8 mouse cellular contexts compared by ENCODE assay signal in genomic region chr17:90809197-90810163, GRCm38 (mm10).
DNase-seq lines count a peak whose midpoint lies in the region; ATAC-seq and TF ChIP-seq lines count a peak whose summit lies in the region.
"Had no signal": no experiment of that assay in that cellular context is flagged by ENCODE, and none has a peak within 500 bp of the region (broad histone marks: within the 10 kb centered on the region; RNA-seq: fewer than 3 reads in every experiment).

No protein-coding gene starts in this region.

- no peaks in the 10 kb centered on the region for H3K9me3 ChIP-seq in forebrain, postnatal 0 days (ENCODE audit: low read length)
- H3K9me3 ChIP-seq: heart, embryonic 15.5 days had no signal

- peak; percentile 82 for TF ChIP-seq CTCF in forebrain, postnatal 0 days (IDR thresholded peaks at IDR 0.05; ENCODE audit: low read depth)

- DNase-seq in adipocyte (ENCODE audit: low spot score) = peak; percentile 46
- peak; percentile 74 to 79 for DNase-seq in cerebellum, adult 18-20 months
- DNase-seq in forebrain, postnatal 0 days = peak; percentile 86
- peak; percentile 35 for DNase-seq in hindlimb bud, embryonic 11.5 days (ENCODE audit: extremely low spot score, low read depth, low spot score)
- peak; percentile 41 to 80 for DNase-seq in layer of hippocampus, postnatal 25 days (ENCODE audit: extremely low spot score in 1 of 2, low spot score in 1 of 2)
- DNase-seq in lung, postnatal 14 days = peak; percentile 71
- peak; percentile 76 for DNase-seq in right cerebral cortex, adult 18-20 months

- peak; percentile 77; the same call in 1 of the 2 replicates for ATAC-seq in forebrain, postnatal 0 days

- H3K4me3 ChIP-seq in forebrain, postnatal 0 days (ENCODE audit: low read depth, low read length) = no peak overlapping the region
- H3K4me3 ChIP-seq: heart, embryonic 15.5 days had no signal

- H3K27ac ChIP-seq in forebrain, postnatal 0 days (ENCODE audit: low read depth, low read length) = no peak overlapping the region
- H3K27ac ChIP-seq: heart, embryonic 15.5 days had no signal

- H3K4me1 ChIP-seq in forebrain, postnatal 0 days (ENCODE audit: insufficient read depth) = no peaks in the 10 kb centered on the region
- H3K4me1 ChIP-seq: heart, embryonic 15.5 days had no signal

- H3K4me2 ChIP-seq in forebrain, postnatal 0 days (ENCODE audit: low read depth) = no peak overlapping the region
- H3K4me2 ChIP-seq: heart, embryonic 15.5 days had no signal

- H3K27me3 ChIP-seq in forebrain, postnatal 0 days (ENCODE audit: insufficient read depth, low read length) = no peaks in the 10 kb centered on the region
- H3K27me3 ChIP-seq: heart, embryonic 15.5 days had no signal

- no peaks in the 10 kb centered on the region for H3K36me3 ChIP-seq in forebrain, postnatal 0 days (ENCODE audit: insufficient read depth)
- H3K36me3 ChIP-seq: heart, embryonic 15.5 days had no signal

- no peak overlapping the region for H3K9ac ChIP-seq in forebrain, postnatal 0 days
- H3K9ac ChIP-seq: heart, embryonic 15.5 days had no signal

- WGBS in forebrain, postnatal 0 days = 66% methylated on average over 8 of the region's 8 CpGs

Comparison
In these comparisons a context has a peak if more than half of its experiments do, and no peak if none do; other contexts are left out.
1. DNase-seq: peak in every context shown above with its lines; median percentile 86 in forebrain, postnatal 0 days; 76 in cerebellum, adult 18-20 months; 76 in right cerebral cortex, adult 18-20 months; 71 in lung, postnatal 14 days; 60 in layer of hippocampus, postnatal 25 days; 46 in adipocyte; 35 in hindlimb bud, embryonic 11.5 days.